Mouse (Mus musculus) embryonic fibroblast, embryonic 13.5 days (primary cell): ENCODE data around the gene Dlg3.

Source experiments
- CTCF ChIP-seq: IDR thresholded peaks from 2 replicates; pipeline ENCODE4 v1.5.1; 2011; ENCODE audit warnings: mild to moderate bottlenecking, control low read depth, low read length, moderate library complexity, borderline replicate concordance; ENCODE audit not compliant: insufficient read depth
- POLR2A ChIP-seq: IDR thresholded peaks from 2 replicates; pipeline ENCODE4 v1.6.1; 2011; ENCODE audit warnings: low read depth, mild to moderate bottlenecking, control low read depth, low read length, moderate library complexity

GRCm38 (mm10) chrX:100775405-100775804, 7.9 kb downstream of the Dlg3 start:
- no peak for TF ChIP-seq POLR2A
- no peak for TF ChIP-seq CTCF
